Mouse (Mus musculus) embryo, embryonic 9.5 days (tissue): ENCODE measurements around the gene Tmeff2.

Experiments
- DNase-seq: peaks from one replicate; pipeline ENCODE4 v3.0.0-alpha.2; 2017; ENCODE audit errors: extremely low spot score

The Tmeff2 gene

DNA sequence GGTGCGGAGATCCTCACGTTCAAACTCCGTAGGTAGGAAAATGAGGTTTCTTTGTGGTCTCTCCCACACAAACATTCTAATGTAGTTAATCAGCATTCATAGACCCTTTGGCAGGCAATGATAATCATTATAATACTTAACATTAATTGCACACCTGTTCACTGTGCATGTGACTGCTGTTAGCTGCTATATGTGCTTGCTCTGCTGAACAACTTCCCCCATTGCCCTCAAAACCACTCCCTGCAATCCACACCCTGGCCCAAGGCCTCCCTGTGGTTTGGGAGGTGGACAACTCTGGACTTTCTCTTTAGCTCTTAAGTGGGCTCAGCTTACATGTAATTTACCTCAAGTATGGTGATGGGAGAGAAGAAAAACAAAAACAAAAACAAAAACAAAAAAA is 299.5 kb downstream of the Tmeff2 start:
- DNase-seq = no peak

DNA sequence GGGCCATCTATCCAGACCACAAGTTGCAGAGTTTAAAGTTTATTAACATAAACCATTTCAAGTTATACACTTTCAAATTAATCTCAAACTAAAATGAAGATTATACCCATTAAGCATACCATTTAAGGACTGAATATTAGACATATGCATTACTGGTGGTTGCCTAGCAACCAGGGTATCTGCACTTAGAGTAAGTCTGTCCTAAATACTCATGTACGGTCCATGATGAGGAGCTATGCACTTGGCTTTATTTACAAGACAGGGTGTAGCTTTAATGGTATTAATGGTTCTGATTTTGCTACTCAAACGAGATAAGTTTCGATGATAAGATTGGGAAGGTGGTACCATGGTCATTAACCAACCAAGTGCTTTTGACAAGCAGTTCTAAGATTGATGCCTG is 315.2 kb downstream of the Tmeff2 start:
- DNase-seq = no peak

DNA sequence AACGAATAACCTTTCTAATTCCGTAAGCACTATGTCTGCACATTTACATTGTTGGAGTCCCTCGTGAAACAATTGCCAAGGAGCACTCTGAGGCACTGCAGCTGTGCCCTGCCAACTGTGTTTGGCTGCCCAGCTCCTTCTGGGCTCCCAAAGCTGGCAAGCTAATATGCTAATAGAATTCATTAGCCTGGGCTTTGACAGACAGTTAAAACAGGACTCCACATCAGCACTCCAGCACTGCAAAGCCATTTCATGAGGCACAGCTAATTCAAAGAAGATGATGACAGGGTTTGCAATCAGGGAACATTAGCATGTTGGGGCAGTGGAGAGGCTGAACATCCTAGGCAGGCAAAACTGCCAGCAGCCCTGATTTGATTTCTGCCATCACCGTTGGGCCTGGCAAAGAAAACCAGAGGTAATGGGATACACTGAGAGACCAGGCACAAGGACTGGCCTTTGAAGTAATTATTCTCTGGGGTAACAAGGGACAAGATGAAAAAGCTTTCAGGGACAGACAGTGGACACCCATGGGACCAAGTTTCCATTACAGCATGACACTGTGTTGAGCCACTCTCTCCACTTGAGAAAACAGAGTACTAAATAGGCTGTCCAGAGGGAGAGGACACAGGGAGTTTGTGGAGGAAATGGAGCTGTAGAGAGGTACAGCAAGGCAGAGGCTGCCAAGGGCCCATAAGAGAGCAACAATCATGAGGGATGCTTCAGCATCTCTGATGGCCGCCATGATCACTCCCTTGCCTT is 316.0 kb downstream of the Tmeff2 start:
- DNase-seq = no peak

DNA sequence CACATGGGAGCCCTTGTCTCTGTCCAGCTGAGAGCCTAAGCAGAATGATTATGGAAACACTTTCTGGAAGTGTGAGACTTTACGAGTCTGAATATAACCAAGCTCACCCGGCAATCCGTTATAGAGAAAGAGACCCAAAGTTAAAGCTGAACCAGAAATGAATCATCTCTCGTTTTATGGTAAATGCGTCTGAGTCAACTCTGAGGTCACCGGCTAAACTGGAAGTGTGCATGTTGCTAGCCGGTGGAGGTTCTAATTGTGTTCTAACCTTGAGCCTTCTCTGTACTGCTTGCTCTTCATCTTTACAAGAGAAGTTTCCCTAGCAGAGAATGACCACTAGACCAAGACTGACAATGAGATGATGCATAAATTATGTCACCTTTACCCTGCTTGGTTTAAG is 316.8 kb downstream of the Tmeff2 start:
- no peak for DNase-seq

DNA sequence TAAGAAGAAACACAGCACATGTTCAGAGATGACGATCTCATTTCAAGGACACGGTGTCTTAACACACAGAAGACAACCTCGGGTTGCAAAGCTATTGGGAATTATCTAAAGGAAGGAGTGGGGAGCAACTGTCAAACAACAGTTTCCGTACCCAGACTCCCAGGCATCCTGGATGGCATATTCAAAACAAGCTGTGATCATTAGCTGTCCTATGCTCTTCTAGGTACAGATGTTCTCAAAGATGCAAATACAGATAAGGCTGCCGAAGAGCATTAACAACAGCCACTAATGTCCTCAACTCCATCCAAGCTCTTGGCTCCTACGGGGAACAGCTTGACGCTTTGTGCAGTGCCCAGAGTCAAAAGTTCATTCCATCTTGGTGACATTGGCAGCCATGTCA is 324.7 kb downstream of the Tmeff2 start:
- no peak for DNase-seq
